Comparison of ENCODE assay signal across 7 mouse cellular contexts in genomic region chr11:106256775-106257174, GRCm38 (mm10). TPM values are rescaled to one million over a fixed set of nuclear protein-coding genes. Genes with fewer than 3 reads are reported as not detected.
DNase-seq lines count a peak whose midpoint lies in the region; ATAC-seq and TF ChIP-seq lines count a peak whose summit lies in the region.

No protein-coding gene starts in this region.

- no peak for ATAC-seq in forebrain, postnatal 0 days
- ATAC-seq in midbrain, embryonic 14.5 days (ENCODE audit: low FRiP score, low TSS enrichment), result no peak

- no peaks in the 10 kb centered on the region for H3K27me3 ChIP-seq in forebrain, postnatal 0 days (ENCODE audit: insufficient read depth, low read length)
- no peaks in the 10 kb centered on the region for H3K27me3 ChIP-seq in midbrain, embryonic 14.5 days (ENCODE audit: control insufficient read depth, insufficient read depth, low read length)

- no peaks in the 10 kb centered on the region for H3K9me3 ChIP-seq in forebrain, postnatal 0 days (ENCODE audit: low read length)
- H3K9me3 ChIP-seq in midbrain, embryonic 14.5 days (ENCODE audit: control insufficient read depth, low read length), result no peaks in the 10 kb centered on the region

- WGBS in forebrain, postnatal 0 days, result 74% methylated on average over 5 of the region's 5 CpGs
- 72% methylated on average over 5 of the region's 5 CpGs for WGBS in midbrain, embryonic 14.5 days

- TF ChIP-seq CTCF in forebrain, postnatal 0 days (IDR thresholded peaks at IDR 0.05; ENCODE audit: low read depth), result no peak

- H3K27ac ChIP-seq in forebrain, postnatal 0 days (ENCODE audit: low read depth, low read length), result no peak overlapping the region
- H3K27ac ChIP-seq in midbrain, embryonic 14.5 days (replicated peaks; ENCODE audit: low read depth, low read length), result no peak overlapping the region

- H3K9ac ChIP-seq in forebrain, postnatal 0 days, result peak overlapping the region; percentile 84; the same call in 1 of the 2 replicates
- peak overlapping the region; percentile 74 for H3K9ac ChIP-seq in midbrain, embryonic 14.5 days (replicated peaks; ENCODE audit: low read length)

- peak; percentile 51 for DNase-seq in thymus, postnatal 14 days
- no peak for DNase-seq in thymus, postnatal 0 days (ENCODE audit: low spot score)
- no peak for DNase-seq in forebrain, postnatal 0 days
- peak; percentile 50 to 60 for DNase-seq in kidney, postnatal 4 days
- no peak for DNase-seq in midbrain, embryonic 14.5 days
- DNase-seq in right cerebral cortex, adult 2 months (ENCODE audit: low spot score in 2 of 2), result no peak
- DNase-seq in right cerebral cortex, adult 18-20 months, result no peak

- H3K4me2 ChIP-seq in forebrain, postnatal 0 days (ENCODE audit: low read depth), result peak overlapping the region; percentile 94
- peak overlapping the region; percentile 97 for H3K4me2 ChIP-seq in midbrain, embryonic 14.5 days (ENCODE audit: low read length)

- H3K4me3 ChIP-seq in forebrain, postnatal 0 days (ENCODE audit: low read depth, low read length), result peak overlapping the region; percentile 73
- peak overlapping the region; percentile 84 for H3K4me3 ChIP-seq in midbrain, embryonic 14.5 days (replicated peaks; ENCODE audit: low read depth, low read length)

- peaks cover 46% of the 10 kb centered on the region for H3K36me3 ChIP-seq in forebrain, postnatal 0 days (ENCODE audit: insufficient read depth)
- peaks cover 54% of the 10 kb centered on the region for H3K36me3 ChIP-seq in midbrain, embryonic 14.5 days (ENCODE audit: control insufficient read depth, insufficient read depth, low read length)

- H3K4me1 ChIP-seq in forebrain, postnatal 0 days (ENCODE audit: insufficient read depth), result 0 out of 2 replicates have a peak, but pooled peaks cover 4% of the 10 kb centered on the region
- H3K4me1 ChIP-seq in midbrain, embryonic 14.5 days (ENCODE audit: control insufficient read depth, insufficient read depth, low read length), result peaks cover 21% of the 10 kb centered on the region

RNA-seq across cellular contexts. Expression of gene Psmc5, which starts 0.8 kb away (rescaled TPM):
- polyA plus RNA-seq in thymus, postnatal 0 days (2015; fragmentation: Nextera tagmentation; extraction: Ambion mirVana), result 260 and 266 TPM in 2 replicates
- 108 and 114 TPM in 2 replicates for total RNA-seq in forebrain, postnatal 0 days (2014; rRNA removed)
- polyA plus RNA-seq in forebrain, postnatal 0 days (2015; fragmentation: Nextera tagmentation; extraction: Ambion mirVana), result 258 and 270 TPM in 2 replicates
- polyA plus RNA-seq in midbrain, embryonic 14.5 days (2014; fragmentation: Nextera tagmentation; extraction: Ambion mirVana), result 265 and 286 TPM in 2 replicates

RNA-seq across cellular contexts. Expression of gene Ftsj3, which starts 0.9 kb away (rescaled TPM):
- polyA plus RNA-seq in thymus, postnatal 0 days (2015; fragmentation: Nextera tagmentation; extraction: Ambion mirVana), result 58.3 and 60.5 TPM in 2 replicates
- total RNA-seq in forebrain, postnatal 0 days (2014; rRNA removed), result 40.2 and 62.7 TPM in 2 replicates
- polyA plus RNA-seq in forebrain, postnatal 0 days (2015; fragmentation: Nextera tagmentation; extraction: Ambion mirVana), result 29.0 and 29.7 TPM in 2 replicates
- 22.0 and 30.2 TPM in 2 replicates for polyA plus RNA-seq in midbrain, embryonic 14.5 days (2014; fragmentation: Nextera tagmentation; extraction: Ambion mirVana)

RNA-seq across cellular contexts. Expression of gene Smarcd2, which starts 16.0 kb away (rescaled TPM):
- 139 and 157 TPM in 2 replicates for polyA plus RNA-seq in thymus, postnatal 0 days (2015; fragmentation: Nextera tagmentation; extraction: Ambion mirVana)
- total RNA-seq in forebrain, postnatal 0 days (2014; rRNA removed), result 16.9 and 20.0 TPM in 2 replicates
- polyA plus RNA-seq in forebrain, postnatal 0 days (2015; fragmentation: Nextera tagmentation; extraction: Ambion mirVana), result 8.5 and 9.5 TPM in 2 replicates
- polyA plus RNA-seq in midbrain, embryonic 14.5 days (2014; fragmentation: Nextera tagmentation; extraction: Ambion mirVana), result 10.0 and 14.0 TPM in 2 replicates

RNA-seq across cellular contexts. Expression of gene Tcam1, which starts 19.7 kb away (rescaled TPM):
- 0.40 and 0.54 TPM in 2 replicates for polyA plus RNA-seq in thymus, postnatal 0 days (2015; fragmentation: Nextera tagmentation; extraction: Ambion mirVana)
- 0.23 and 0.38 TPM in 2 replicates for total RNA-seq in forebrain, postnatal 0 days (2014; rRNA removed)
- 0.18 and 0.23 TPM in 2 replicates for polyA plus RNA-seq in forebrain, postnatal 0 days (2015; fragmentation: Nextera tagmentation; extraction: Ambion mirVana)
- 0.09 and 0.12 TPM in 2 replicates for polyA plus RNA-seq in midbrain, embryonic 14.5 days (2014; fragmentation: Nextera tagmentation; extraction: Ambion mirVana)

RNA-seq across cellular contexts. Expression of gene Ddx42, which starts 40.0 kb away (rescaled TPM):
- polyA plus RNA-seq in thymus, postnatal 0 days (2015; fragmentation: Nextera tagmentation; extraction: Ambion mirVana), result 58.3 and 67.8 TPM in 2 replicates
- total RNA-seq in forebrain, postnatal 0 days (2014; rRNA removed), result 58.8 and 76.3 TPM in 2 replicates
- polyA plus RNA-seq in forebrain, postnatal 0 days (2015; fragmentation: Nextera tagmentation; extraction: Ambion mirVana), result 49.5 and 62.2 TPM in 2 replicates
- polyA plus RNA-seq in midbrain, embryonic 14.5 days (2014; fragmentation: Nextera tagmentation; extraction: Ambion mirVana), result 56.3 and 88.3 TPM in 2 replicates

Comparison
In these comparisons a context has a peak if more than half of its experiments do, and no peak if none do; other contexts are left out.
1. DNase-seq: peak in thymus, postnatal 14 days (single experiment) and kidney, postnatal 4 days (2 of 2); none in thymus, postnatal 0 days (single experiment), forebrain, postnatal 0 days (single experiment), midbrain, embryonic 14.5 days (single experiment), right cerebral cortex, adult 2 months (0 of 2) and right cerebral cortex, adult 18-20 months (single experiment).